Mouse (Mus musculus): ENCODE data around the gene Trp53inp2.

Trp53inp2 gene

GRCm38 (mm10) chr2:155385731-155386533, 5.1 kb downstream of the Trp53inp2 start:
- DNase-seq: peak; percentile 43

- peak; percentile 22 for DNase-seq
Observed at GRCm38 (mm10) chr2:155386534-155386899, 5.7 kb downstream of the Trp53inp2 start.

GRCm38 (mm10) chr2:155387052-155387451, 6.2 kb downstream of the Trp53inp2 start:
- no peak for DNase-seq

GRCm38 (mm10) chr2:155388573-155388972, 7.7 kb downstream of the Trp53inp2 start:
- no peak for DNase-seq

GRCm38 (mm10) chr2:155394586-155394985, 13.7 kb downstream of the Trp53inp2 start:
- DNase-seq: peak; percentile 23

GRCm38 (mm10) chr2:155400276-155400675, 19.4 kb downstream of the Trp53inp2 start:
- no peak for DNase-seq

- no peak for DNase-seq
Observed at GRCm38 (mm10) chr2:155401926-155402325, 21.1 kb downstream of the Trp53inp2 start.

GRCm38 (mm10) chr2:155404635-155405034, 23.8 kb downstream of the Trp53inp2 start:
- no peak for DNase-seq

- DNase-seq: no peak
Observed at GRCm38 (mm10) chr2:155420911-155421310, 40.1 kb downstream of the Trp53inp2 start.

GRCm38 (mm10) chr2:155436445-155436844, 55.6 kb downstream of the Trp53inp2 start:
- peak; percentile 25 for DNase-seq
